Mouse (Mus musculus): ENCODE data around the gene Olfr1497. TPM values are rescaled to one million over a fixed set of nuclear protein-coding genes. Genes with fewer than 3 reads are reported as not detected.
"Not testable (repeated sequence)": the region's sequence is repeated elsewhere in the genome, so short reads cannot be mapped to it uniquely, and the experiment has no call there.

The Olfr1497 gene
- not detected for total RNA-seq (2021)
- long read RNA-seq, experiment 1, result 0 reads
- long read RNA-seq, experiment 2, result 0 reads

GRCm38 (mm10) chr19:13798102-13798501, at the start of gene Olfr1497:
Gene Olfr1497, minus strand, starts transcription at chr19:13798202.
- no peak for DNase-seq (ENCODE audit: low spot score in 2 of 2)

GRCm38 (mm10) chr19:13830388-13830787, 32.4 kb upstream of the Olfr1497 start, which contains the start of gene Olfr1500:
Gene Olfr1500, minus strand, starts transcription at chr19:13830488.
- DNase-seq (ENCODE audit: low spot score in 2 of 2), result no peak

- no peak for DNase-seq (ENCODE audit: low spot score in 2 of 2)
Observed at GRCm38 (mm10) chr19:13828447-13828846, 30.4 kb upstream of the Olfr1497 start.

- no peak for DNase-seq (ENCODE audit: low spot score in 2 of 2)
Observed at GRCm38 (mm10) chr19:13820847-13821246, 22.8 kb upstream of the Olfr1497 start.

GRCm38 (mm10) chr19:13819347-13819746, 21.3 kb upstream of the Olfr1497 start, which contains the start of gene Olfr1499:
Gene Olfr1499, minus strand, starts transcription at chr19:13819447.
- DNase-seq (ENCODE audit: low spot score in 2 of 2), result no peak

GRCm38 (mm10) chr19:13818827-13819226, 20.8 kb upstream of the Olfr1497 start:
- DNase-seq (ENCODE audit: low spot score in 2 of 2), result peak in 1 of 2 experiments; percentile 46

GRCm38 (mm10) chr19:13812823-13813222, 14.8 kb upstream of the Olfr1497 start:
- DNase-seq (ENCODE audit: low spot score in 2 of 2), result no peak

- not testable (repeated sequence) for DNase-seq (ENCODE audit: low spot score in 2 of 2)
Observed at GRCm38 (mm10) chr19:13805486-13805885, 7.5 kb upstream of the Olfr1497 start.

- DNase-seq (ENCODE audit: low spot score in 2 of 2), result no peak
Observed at GRCm38 (mm10) chr19:13777578-13777977, 20.4 kb downstream of the Olfr1497 start, which contains the start of gene Olfr1496. Gene Olfr1496, plus strand, starts transcription at chr19:13777878.

- DNase-seq (ENCODE audit: low spot score in 2 of 2), result no peak
Observed at GRCm38 (mm10) chr19:13768565-13769276, 29.3 kb downstream of the Olfr1497 start.

GRCm38 (mm10) chr19:13764306-13764705, 33.7 kb downstream of the Olfr1497 start, which contains the start of gene Olfr1495:
Gene Olfr1495, plus strand, starts transcription at chr19:13764606.
- DNase-seq (ENCODE audit: low spot score in 2 of 2), result no peak

- DNase-seq (ENCODE audit: low spot score in 2 of 2), result no peak
Observed at GRCm38 (mm10) chr19:13749366-13749765, 48.6 kb downstream of the Olfr1497 start.

Other genes with a start within 250 kb of the Olfr1497 start
- gene Olfr1484, start 214.7 kb downstream of the Olfr1497 start, total RNA-seq (2021), result not detected
- not detected for gene Olfr1487, start 180.8 kb downstream of the Olfr1497 start, total RNA-seq (2021)
- gene Olfr1489, start 166.6 kb downstream of the Olfr1497 start, total RNA-seq (2021), result not detected
- not detected for gene Olfr1490, start 147.1 kb downstream of the Olfr1497 start, total RNA-seq (2021)
- not detected for gene Olfr1491, start 100.9 kb downstream of the Olfr1497 start, total RNA-seq (2021)
- not detected for gene Olfr1493-ps1, start 74.9 kb downstream of the Olfr1497 start, total RNA-seq (2021)
- gene Olfr1494, start 58.5 kb downstream of the Olfr1497 start, total RNA-seq (2021), result not detected
- gene Olfr1495, start 33.6 kb downstream of the Olfr1497 start, total RNA-seq (2021), result not detected
- gene Olfr1496, start 20.3 kb downstream of the Olfr1497 start, total RNA-seq (2021), result not detected
- not detected for gene Olfr1499, start 21.2 kb upstream of the Olfr1497 start, total RNA-seq (2021)
- not detected for gene Olfr1500, start 32.3 kb upstream of the Olfr1497 start, total RNA-seq (2021)
- not detected for gene Olfr1501, start 52.5 kb upstream of the Olfr1497 start, total RNA-seq (2021)
- not detected for gene Olfr1502, start 63.6 kb upstream of the Olfr1497 start, total RNA-seq (2021)
- gene Olfr1504, start 99.7 kb upstream of the Olfr1497 start, total RNA-seq (2021), result not detected
- not detected for gene Olfr1505, start 115.3 kb upstream of the Olfr1497 start, total RNA-seq (2021)

All from layer of hippocampus, postnatal 14 days (tissue).